Mouse (Mus musculus) lung, postnatal 0 days (tissue): ENCODE results near the gene 6430628N08Rik. TPM values are rescaled to one million over a fixed set of nuclear protein-coding genes. Genes with fewer than 3 reads are reported as not detected.

Experiments
- ATAC-seq: fragments of 200-750 bp; cut with Nextera tagmentation; 2 replicates; pipeline ENCODE4 v1.8.0; 2017; ENCODE audit warnings: moderate library complexity
- DNase-seq: peaks from one replicate; pipeline ENCODE4 v3.0.0-alpha.2; 2016; ENCODE audit warnings: low spot score
- H3K27ac ChIP-seq: fragments of 300-500 bp; sonication (generic); 2 replicates; pipeline ENCODE4 v1.5.1; 2014; ENCODE audit warnings: antibody characterized with exemption, mild to moderate bottlenecking, low read length, mixed read lengths
- H3K27me3 ChIP-seq: fragments of 300-500 bp; sonication (generic); replicated peaks from 2 replicates; pipeline ENCODE4 v1.6.1; 2014; ENCODE audit warnings: low read length, mixed read lengths; ENCODE audit not compliant: insufficient read depth
- H3K36me3 ChIP-seq: fragments of 300-500 bp; sonication (generic); 2 replicates; pipeline ENCODE4 v1.6.1; 2014; ENCODE audit warnings: low read length, mixed read lengths; ENCODE audit not compliant: insufficient read depth
- H3K4me1 ChIP-seq: fragments of 300-500 bp; sonication (generic); 2 replicates; pipeline ENCODE4 v1.6.1; 2014; ENCODE audit warnings: antibody characterized with exemption, low read depth, low read length, mixed read lengths; ENCODE audit not compliant: insufficient read depth
- H3K4me2 ChIP-seq: fragments of 300-500 bp; sonication (generic); replicated peaks from 2 replicates; pipeline ENCODE4 v1.6.1; 2014; ENCODE audit warnings: low read depth, mild to moderate bottlenecking, low read length, moderate library complexity, mixed read lengths
- H3K4me3 ChIP-seq: fragments of 300-500 bp; sonication (generic); 2 replicates; pipeline ENCODE4 v1.5.1; 2014; ENCODE audit warnings: low read depth, low read length
- H3K9ac ChIP-seq: fragments of 300-500 bp; sonication (generic); replicated peaks from 2 replicates; pipeline ENCODE4 v1.6.1; 2014; ENCODE audit warnings: low read depth, mild to moderate bottlenecking
- H3K9me3 ChIP-seq: fragments of 300-500 bp; sonication (generic); 2 replicates; pipeline ENCODE4 v1.6.1; 2016; ENCODE audit warnings: low read length, mixed read lengths
- CTCF ChIP-seq: IDR thresholded peaks from 2 replicates; pipeline ENCODE4 v1.5.1; 2016; ENCODE audit warnings: antibody characterized with exemption, mild to moderate bottlenecking
- EP300 ChIP-seq: IDR thresholded peaks from 2 replicates; pipeline ENCODE4 v1.6.1; 2016; ENCODE audit warnings: antibody characterized with exemption, mild to moderate bottlenecking, control low read depth
- WGBS: fragments of 180-500 bp; shearing (Covaris S2); extraction: QIAGEN DNeasy Blood & Tissue Kit; methylation state at CpG from one replicate; pipeline ENCODE4 v1.1.7; 2014; 5-methylcytosine and 5-hydroxymethylcytosine counted together
- polyA plus RNA-seq: library from polyadenylated mRNA; unstranded; fragments of >200 nt; fragmentation: Nextera tagmentation; extraction: Ambion mirVana; gene quantifications from 2 replicates; pipeline ENCODE4 v1.2.1, GENCODE M21; 2015

The 6430628N08Rik gene
- polyA plus RNA-seq, 1 experiment from 2014 or later: not detected

DNA sequence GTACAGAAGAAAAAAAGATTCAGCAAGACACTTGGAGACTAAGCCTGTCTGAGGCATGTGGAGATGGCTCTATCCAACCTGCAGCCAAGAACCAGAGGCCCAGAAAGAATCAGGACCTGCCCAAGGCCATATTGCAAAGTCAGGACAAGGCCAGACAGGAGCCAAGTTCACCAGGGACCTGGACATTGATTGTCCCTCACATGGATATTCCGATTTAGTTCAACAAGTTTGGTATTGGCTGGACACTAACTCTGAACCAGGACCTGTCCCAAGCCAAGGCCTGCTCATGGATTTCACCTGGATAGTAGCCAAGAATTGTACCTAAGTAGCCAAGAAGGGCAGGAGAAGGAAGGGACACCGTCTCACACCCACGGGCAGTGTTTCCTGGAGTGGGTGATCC is 16.3 kb downstream of the 6430628N08Rik start:
- Histone ChIP-seq H3K27ac (no peak overlapping the region), H3K27me3 (no peaks in the 10 kb centered on the region), H3K4me2 (no peak overlapping the region), H3K36me3 (no peaks in the 10 kb centered on the region), H3K9ac (no peak overlapping the region), H3K4me1 (no peaks in the 10 kb centered on the region), H3K9me3 (no peaks in the 10 kb centered on the region), H3K4me3 (no peak overlapping the region)
- ATAC-seq (no peak), DNase-seq (no peak)
- 55% methylated on average over 3 of the region's 3 CpGs for WGBS
- TF ChIP-seq CTCF (no peak), EP300 (no peak)

DNA sequence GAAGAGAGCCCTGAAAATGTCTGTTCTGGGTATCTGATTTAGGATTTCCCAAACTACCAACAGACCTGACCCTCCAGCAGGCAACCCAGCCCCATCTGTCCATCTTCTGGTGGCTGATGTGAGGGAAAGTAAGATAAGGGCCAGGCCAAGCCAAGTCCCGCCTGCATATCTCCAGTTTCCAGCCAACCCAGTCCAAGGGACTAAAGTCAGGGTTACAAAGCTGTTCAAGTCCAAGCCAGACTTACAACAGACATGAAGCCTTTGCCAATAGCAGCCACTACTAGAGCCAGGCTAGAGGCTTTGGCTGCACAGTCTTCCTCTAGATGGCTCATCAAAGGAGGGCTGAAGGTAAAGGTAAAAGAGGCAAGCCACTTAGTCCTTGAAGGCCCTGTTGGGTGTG is 17.5 kb downstream of the 6430628N08Rik start:
- no peaks in the 10 kb centered on the region for H3K36me3 ChIP-seq

DNA sequence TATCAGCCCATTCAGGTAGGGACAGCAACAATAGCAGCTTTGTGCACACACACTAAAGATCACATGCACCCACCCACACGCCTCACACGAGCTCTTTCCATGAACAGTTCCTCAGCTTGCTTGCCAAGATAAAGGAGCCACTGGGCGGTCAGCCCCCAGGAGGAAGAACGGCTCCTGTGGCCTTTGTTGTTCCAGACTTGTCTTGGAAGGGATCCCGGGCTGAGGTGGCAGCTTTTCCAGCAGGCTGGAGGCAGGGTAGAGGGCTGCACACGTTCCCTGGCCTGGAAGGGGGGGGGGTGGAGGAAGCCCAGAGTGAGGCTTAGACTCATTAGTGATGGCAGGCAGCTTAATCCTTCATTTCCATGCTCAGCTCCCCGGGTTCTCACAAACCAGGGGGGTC is 18.2 kb downstream of the 6430628N08Rik start:
- H3K36me3 ChIP-seq: no peaks in the 10 kb centered on the region
- ATAC-seq (no peak), DNase-seq (no peak)
- no peak overlapping the region for H3K27ac ChIP-seq
- no peaks in the 10 kb centered on the region for H3K4me1 ChIP-seq
- no peak for TF ChIP-seq EP300
- TF ChIP-seq CTCF: no peak
- 8% methylated on average over 7 of the region's 7 CpGs for WGBS
- no peak overlapping the region for H3K4me2 ChIP-seq
- no peak overlapping the region for H3K4me3 ChIP-seq
- no peaks in the 10 kb centered on the region for H3K27me3 ChIP-seq
- H3K9me3 ChIP-seq: no peaks in the 10 kb centered on the region
- no peak overlapping the region for H3K9ac ChIP-seq

More for the DNA sequence above, 17.5 kb downstream of the 6430628N08Rik start:
- Histone ChIP-seq H3K4me2 (no peak overlapping the region), H3K4me1 (no peaks in the 10 kb centered on the region), H3K27me3 (no peaks in the 10 kb centered on the region), H3K4me3 (no peak overlapping the region), H3K9ac (no peak overlapping the region), H3K27ac (no peak overlapping the region), H3K9me3 (no peaks in the 10 kb centered on the region)
- DNase-seq: no peak
- no peak for ATAC-seq
- TF ChIP-seq CTCF (no peak), EP300 (no peak)
- WGBS: 38% methylated on average over 1 of the region's 1 CpGs

DNA sequence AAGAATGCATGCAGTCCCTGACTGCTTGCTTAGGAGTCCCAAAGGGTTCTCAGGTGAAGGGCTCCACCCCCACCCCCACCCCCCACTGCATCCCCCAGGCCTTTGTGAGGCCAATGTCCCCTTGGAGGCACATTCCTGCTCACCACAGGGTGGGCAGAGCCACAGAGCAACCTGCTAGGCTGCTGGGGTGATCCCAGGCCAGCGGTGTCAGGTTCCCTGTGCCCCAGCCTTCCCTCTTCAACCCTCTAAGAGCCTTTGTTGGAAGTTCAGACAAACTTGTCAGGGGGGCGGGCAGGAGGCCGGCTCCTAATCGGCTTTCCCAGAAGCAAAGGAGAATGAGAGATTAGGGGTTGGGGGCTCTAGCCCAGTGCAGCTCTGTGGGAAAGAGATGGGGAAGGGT is 21.1 kb downstream of the 6430628N08Rik start:
- no peak overlapping the region for H3K9ac ChIP-seq
- DNase-seq (no peak), ATAC-seq (no peak; the same call in 1 of the 2 replicates)
- H3K36me3 ChIP-seq: no peaks in the 10 kb centered on the region
- no peak overlapping the region for H3K27ac ChIP-seq
- WGBS: 9% methylated on average over 4 of the region's 4 CpGs
- H3K4me2 ChIP-seq: no peak overlapping the region
- H3K4me3 ChIP-seq: no peak overlapping the region
- no peaks in the 10 kb centered on the region for H3K9me3 ChIP-seq
- 0 out of 2 replicates have a peak, but pooled peaks cover 3% of the 10 kb centered on the region for H3K27me3 ChIP-seq
- no peaks in the 10 kb centered on the region for H3K4me1 ChIP-seq
- TF ChIP-seq CTCF (no peak), EP300 (no peak)

DNA sequence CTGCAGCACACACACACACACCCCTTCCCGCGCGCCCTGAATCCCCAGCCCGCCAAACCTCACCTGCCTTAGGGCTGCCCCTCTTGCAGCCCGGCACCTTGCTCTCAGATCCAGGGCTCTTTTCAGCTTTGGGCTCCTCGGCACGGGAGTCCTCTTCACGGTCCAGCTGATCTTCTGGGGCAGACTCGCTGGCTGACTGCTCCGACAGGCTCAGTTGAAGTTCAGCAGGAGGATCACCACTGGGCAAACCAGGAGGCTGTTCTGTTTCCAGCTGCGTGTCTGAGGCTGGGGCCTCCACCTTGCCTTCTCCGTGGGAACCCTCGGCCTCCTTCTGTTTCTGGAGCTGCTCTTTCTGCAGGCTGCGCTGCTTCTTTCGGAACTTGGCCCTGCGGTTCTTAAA is 29.4 kb downstream of the 6430628N08Rik start:
- Histone ChIP-seq H3K9ac (no peak overlapping the region), H3K4me1 (no peaks in the 10 kb centered on the region), H3K9me3 (no peaks in the 10 kb centered on the region), H3K27ac (no peak overlapping the region), H3K4me2 (no peak overlapping the region), H3K36me3 (no peaks in the 10 kb centered on the region), H3K27me3 (0 out of 2 replicates have a peak, but pooled peaks cover 3% of the 10 kb centered on the region), H3K4me3 (no peak overlapping the region)
- TF ChIP-seq CTCF: no peak
- no peak for TF ChIP-seq EP300
- WGBS: 77% methylated on average over 16 of the region's 16 CpGs
- no peak for DNase-seq
- no peak for ATAC-seq

DNA sequence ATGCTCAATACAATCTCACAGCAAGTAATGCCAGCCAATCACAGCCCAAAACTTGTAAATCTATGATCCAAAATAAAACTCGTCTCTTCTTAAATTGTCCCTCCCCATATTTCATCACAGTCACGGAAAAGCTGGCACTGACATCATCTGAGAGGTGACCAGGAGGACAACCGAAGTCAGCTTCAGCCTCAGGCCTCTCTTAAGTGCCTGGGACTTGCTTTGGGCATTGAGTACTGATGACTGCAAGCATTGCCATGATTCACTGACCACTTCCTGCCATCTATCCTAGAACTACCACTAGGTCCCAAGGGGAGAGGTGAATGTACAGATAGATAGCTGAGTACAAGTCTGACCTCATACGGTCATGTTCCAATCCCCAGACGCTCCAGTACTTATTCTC is 32.2 kb downstream of the 6430628N08Rik start:
- Histone ChIP-seq H3K36me3 (no peaks in the 10 kb centered on the region), H3K9me3 (no peaks in the 10 kb centered on the region), H3K4me2 (no peak overlapping the region), H3K4me3 (no peak overlapping the region), H3K27ac (no peak overlapping the region), H3K9ac (no peak overlapping the region), H3K27me3 (no peaks in the 10 kb centered on the region), H3K4me1 (no peaks in the 10 kb centered on the region)
- DNase-seq (no peak), ATAC-seq (no peak)
- WGBS: 77% methylated on average over 5 of the region's 5 CpGs
- TF ChIP-seq CTCF: no peak
- TF ChIP-seq EP300: no peak

DNA sequence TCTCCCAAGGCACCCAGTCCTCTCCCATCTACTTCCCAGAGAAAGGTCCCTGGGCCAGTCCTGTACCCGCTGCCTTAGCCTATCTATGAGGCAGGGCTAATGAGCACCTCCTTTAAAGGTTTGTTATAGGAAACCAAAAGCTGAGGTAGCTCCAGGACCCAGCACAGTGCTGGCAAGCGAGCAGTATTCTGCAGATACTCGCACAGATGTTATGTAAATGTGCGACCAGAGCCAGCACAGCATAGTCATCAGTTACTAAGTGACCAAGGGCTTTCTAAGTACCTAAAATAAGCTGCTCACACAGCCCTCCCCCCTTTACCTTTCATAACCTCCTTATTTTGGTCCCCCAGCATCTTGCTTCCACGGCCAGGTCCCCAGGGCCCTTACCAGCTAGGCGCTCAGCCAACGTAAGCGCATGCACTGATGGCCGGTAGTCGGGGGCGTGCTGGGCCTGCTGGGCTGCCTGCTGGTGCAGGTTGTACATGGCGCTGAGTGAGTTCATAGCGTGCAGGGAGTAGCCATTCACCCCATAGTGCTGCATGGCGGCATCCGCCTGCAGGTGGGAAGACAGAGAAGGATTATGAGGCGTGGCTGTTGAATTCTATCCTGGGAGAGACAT is 32.9 kb downstream of the 6430628N08Rik start:
- WGBS: 69% methylated on average over 16 of the region's 16 CpGs
- no peak for ATAC-seq

More for the DNA sequence above, 32.9 kb downstream of the 6430628N08Rik start:
- DNase-seq: no peak
- no peak overlapping the region for H3K27ac ChIP-seq
- H3K4me3 ChIP-seq: no peak overlapping the region
- no peak overlapping the region for H3K9ac ChIP-seq
- H3K4me2 ChIP-seq: no peak overlapping the region
- no peaks in the 10 kb centered on the region for H3K36me3 ChIP-seq
- no peaks in the 10 kb centered on the region for H3K27me3 ChIP-seq
- H3K9me3 ChIP-seq: no peaks in the 10 kb centered on the region
- H3K4me1 ChIP-seq: no peaks in the 10 kb centered on the region
- TF ChIP-seq CTCF: no peak
- TF ChIP-seq EP300: no peak
